Mouse (Mus musculus): ENCODE data around the gene Pmvk.

- TF ChIP-seq CTCF (IDR thresholded peaks at IDR 0.05; ENCODE audit: insufficient read depth, low read length) (no peak), POLR2A (IDR thresholded peaks at IDR 0.05; ENCODE audit: borderline replicate concordance, extremely low read depth, low read depth, low read length) (no peak)
These were observed 53.7 kb downstream of the Pmvk start for GRCm38 (mm10) chr3:89508041-89508440.

Measured in lung, adult 2 months (tissue).